Mouse (Mus musculus) hindbrain, embryonic 11.5 days (tissue): ENCODE data around the gene Grip1. TPM values are rescaled to one million over a fixed set of nuclear protein-coding genes. Genes with fewer than 3 reads are reported as not detected.

Experiments used
- ATAC-seq: fragments of 200-750 bp; cut with Nextera tagmentation; 2 replicates; pipeline ENCODE4 v1.8.0; 2017; ENCODE audit warnings: mild to moderate bottlenecking, moderate TSS enrichment, moderate library complexity; ENCODE audit not compliant: low FRiP score
- DNase-seq: peaks from one replicate; pipeline ENCODE4 v3.0.0-alpha.2; 2015; ENCODE audit warnings: low spot score
- H3K27ac ChIP-seq: fragments of 300-500 bp; sonication (generic); 2 replicates; pipeline ENCODE4 v1.5.1; 2014; ENCODE audit warnings: mild to moderate bottlenecking, low read depth, low read length
- H3K27me3 ChIP-seq: fragments of 300-500 bp; sonication (generic); 2 replicates; pipeline ENCODE4 v1.6.1; 2014; ENCODE audit warnings: mild to moderate bottlenecking, low read length, moderate library complexity, mixed read lengths; ENCODE audit not compliant: control insufficient read depth, insufficient read depth
- H3K36me3 ChIP-seq: fragments of 300-500 bp; sonication (generic); 2 replicates; pipeline ENCODE4 v1.6.1; 2014; ENCODE audit warnings: mild to moderate bottlenecking, low read length, moderate library complexity, mixed read lengths; ENCODE audit not compliant: control insufficient read depth, insufficient read depth
- H3K4me1 ChIP-seq: fragments of 300-500 bp; sonication (generic); replicated peaks from 2 replicates; pipeline ENCODE4 v1.6.1; 2014; ENCODE audit warnings: low read length, mixed read lengths; ENCODE audit not compliant: control insufficient read depth, insufficient read depth
- H3K4me2 ChIP-seq: fragments of 300-500 bp; sonication (generic); replicated peaks from 2 replicates; pipeline ENCODE4 v1.6.1; 2014; ENCODE audit warnings: mild to moderate bottlenecking, low read depth, low read length
- H3K4me3 ChIP-seq: fragments of 300-500 bp; sonication (generic); 2 replicates; pipeline ENCODE4 v1.5.1; 2014; ENCODE audit warnings: low read depth, low read length
- H3K9ac ChIP-seq: fragments of 300-500 bp; sonication (generic); 2 replicates; pipeline ENCODE4 v1.6.1; 2014; ENCODE audit warnings: low read depth, low read length
- H3K9me3 ChIP-seq: fragments of 300-500 bp; sonication (generic); 2 replicates; pipeline ENCODE4 v1.6.1; 2016; ENCODE audit warnings: low read length; ENCODE audit not compliant: control insufficient read depth
- WGBS: fragments of 180-500 bp; shearing (Covaris S2); extraction: QIAGEN DNeasy Blood & Tissue Kit; methylation state at CpG from one replicate; pipeline ENCODE4 v1.1.7; 2014; 5-methylcytosine and 5-hydroxymethylcytosine counted together
- polyA plus RNA-seq: library from polyadenylated mRNA; unstranded; fragments of >200 nt; fragmentation: Nextera tagmentation; extraction: Ambion mirVana; gene quantifications from 2 replicates; pipeline ENCODE4 v1.2.1, GENCODE M21; 2014

Gene Grip1
- polyA plus RNA-seq, 1 experiment from 2014 or later, result 11.8 TPM

DNA sequence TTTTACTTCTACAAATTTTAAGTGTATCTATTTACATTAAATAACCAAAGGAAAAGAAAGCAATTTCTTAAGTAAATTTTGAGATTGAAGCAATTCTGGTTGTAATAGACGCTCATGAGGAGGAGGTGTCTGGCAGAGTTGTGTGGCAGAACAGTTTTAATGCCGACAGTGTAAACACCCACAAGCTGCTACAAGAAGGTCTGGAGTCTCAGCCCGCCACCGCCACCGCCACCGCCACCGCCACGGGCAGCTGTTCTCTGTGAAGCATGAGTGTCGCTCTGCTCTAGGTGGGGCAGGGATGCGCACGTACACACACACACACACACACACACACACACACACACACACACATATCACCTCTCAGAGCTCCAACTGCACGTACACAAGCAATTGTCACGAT, 558.7 kb downstream of the Grip1 start:
- no peaks in the 10 kb centered on the region for H3K9me3 ChIP-seq
- no peak for ATAC-seq
- no peaks in the 10 kb centered on the region for H3K27me3 ChIP-seq
- H3K9ac ChIP-seq, result no peak overlapping the region
- H3K36me3 ChIP-seq, result no peaks in the 10 kb centered on the region
- H3K4me2 ChIP-seq, result no peak overlapping the region
- no peak overlapping the region for H3K4me3 ChIP-seq
- no peak overlapping the region for H3K27ac ChIP-seq
- whole genome bisulfite sequencing, result 96% methylated on average over 13 of the region's 13 CpGs
- H3K4me1 ChIP-seq, result no peaks in the 10 kb centered on the region
- no peak for DNase-seq

- H3K27me3 ChIP-seq, result no peaks in the 10 kb centered on the region
- no peak for ATAC-seq
- H3K9me3 ChIP-seq, result no peaks in the 10 kb centered on the region
Observed at GRCm38 (mm10) chr10:120015117-120015516, 561.5 kb downstream of the Grip1 start.

DNA sequence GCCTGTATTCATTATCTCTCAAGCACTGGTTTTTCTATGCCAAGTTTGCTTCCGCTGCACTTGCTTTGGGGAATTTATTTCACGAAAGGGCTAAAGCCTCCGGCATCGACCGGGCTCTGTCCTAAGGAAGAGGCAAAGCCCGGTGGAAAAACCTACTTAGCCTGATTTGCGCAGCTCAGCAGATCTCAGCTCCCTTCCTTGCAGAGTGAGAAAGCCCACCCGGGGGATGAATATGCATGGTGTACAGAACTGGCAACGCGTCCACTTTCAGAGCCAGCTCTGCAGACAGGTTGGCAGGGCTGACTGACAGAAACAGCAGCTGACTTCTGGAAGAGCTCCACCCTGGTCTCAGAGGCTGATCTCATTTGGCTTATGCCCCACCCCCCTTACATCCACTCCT, 572.8 kb downstream of the Grip1 start:
- Histone ChIP-seq H3K27me3 (no peaks in the 10 kb centered on the region), H3K36me3 (no peaks in the 10 kb centered on the region), H3K4me1 (no peaks in the 10 kb centered on the region), H3K4me2 (no peak overlapping the region), H3K9ac (no peak overlapping the region), H3K27ac (no peak overlapping the region), H3K4me3 (no peak overlapping the region), H3K9me3 (no peaks in the 10 kb centered on the region)
- no peak for ATAC-seq
- WGBS, result 79% methylated on average over 10 of the region's 10 CpGs
- DNase-seq, result no peak

More at GRCm38 (mm10) chr10:120015117-120015516, 561.5 kb downstream of the Grip1 start:
- Histone ChIP-seq H3K4me2 (no peak overlapping the region), H3K4me1 (no peaks in the 10 kb centered on the region), H3K9ac (no peak overlapping the region), H3K36me3 (no peaks in the 10 kb centered on the region), H3K27ac (no peak overlapping the region), H3K4me3 (no peak overlapping the region)
- WGBS, result 90% methylated on average over 3 of the region's 3 CpGs
- DNase-seq, result no peak

DNA sequence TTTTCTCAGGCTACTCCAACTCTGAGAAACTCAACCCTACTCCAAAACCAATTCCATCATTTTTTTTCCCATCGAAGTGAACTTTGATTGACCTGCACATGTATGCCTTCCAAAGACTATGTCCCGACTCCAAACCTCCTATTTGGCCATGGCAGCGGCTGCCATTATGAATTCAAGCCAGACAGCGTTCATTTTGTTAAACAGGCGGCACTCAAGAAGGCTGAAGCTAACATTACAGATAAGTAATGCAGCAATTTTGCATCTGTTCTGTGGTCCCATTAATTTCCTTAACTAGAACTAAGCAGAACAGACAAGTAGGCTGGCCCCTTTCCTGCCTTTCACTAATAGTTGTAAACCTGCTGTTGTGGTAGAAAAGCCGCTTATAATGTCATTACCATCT, 577.3 kb downstream of the Grip1 start:
- Histone ChIP-seq H3K27ac (no peak overlapping the region), H3K36me3 (no peaks in the 10 kb centered on the region), H3K9me3 (no peaks in the 10 kb centered on the region), H3K4me1 (no peaks in the 10 kb centered on the region), H3K9ac (no peak overlapping the region), H3K4me2 (no peak overlapping the region), H3K4me3 (no peak overlapping the region), H3K27me3 (no peaks in the 10 kb centered on the region)
- no peak for ATAC-seq
- no peak for DNase-seq
- WGBS, result 90% methylated on average over 6 of the region's 6 CpGs

- WGBS, result 88% methylated on average over 8 of the region's 8 CpGs
- no peak overlapping the region for H3K4me2 ChIP-seq
- no peaks in the 10 kb centered on the region for H3K4me1 ChIP-seq
- no peak for DNase-seq
- H3K27me3 ChIP-seq, result no peaks in the 10 kb centered on the region
- H3K4me3 ChIP-seq, result no peak overlapping the region
- no peak overlapping the region for H3K27ac ChIP-seq
- H3K36me3 ChIP-seq, result no peaks in the 10 kb centered on the region
- H3K9ac ChIP-seq, result no peak overlapping the region
- no peak for ATAC-seq
- no peaks in the 10 kb centered on the region for H3K9me3 ChIP-seq
Observed at GRCm38 (mm10) chr10:120031316-120031715, 577.7 kb downstream of the Grip1 start.

GRCm38 (mm10) chr10:120033866-120034265, 580.2 kb downstream of the Grip1 start:
- ATAC-seq, result no peak
- no peak overlapping the region for H3K9ac ChIP-seq
- WGBS, result 82% methylated on average over 9 of the region's 9 CpGs
- H3K4me1 ChIP-seq, result no peaks in the 10 kb centered on the region
- H3K9me3 ChIP-seq, result no peaks in the 10 kb centered on the region
- H3K27me3 ChIP-seq, result no peaks in the 10 kb centered on the region
- no peak for DNase-seq
- no peak overlapping the region for H3K27ac ChIP-seq
- H3K4me3 ChIP-seq, result no peak overlapping the region
- H3K4me2 ChIP-seq, result no peak overlapping the region
- H3K36me3 ChIP-seq, result no peaks in the 10 kb centered on the region

DNA sequence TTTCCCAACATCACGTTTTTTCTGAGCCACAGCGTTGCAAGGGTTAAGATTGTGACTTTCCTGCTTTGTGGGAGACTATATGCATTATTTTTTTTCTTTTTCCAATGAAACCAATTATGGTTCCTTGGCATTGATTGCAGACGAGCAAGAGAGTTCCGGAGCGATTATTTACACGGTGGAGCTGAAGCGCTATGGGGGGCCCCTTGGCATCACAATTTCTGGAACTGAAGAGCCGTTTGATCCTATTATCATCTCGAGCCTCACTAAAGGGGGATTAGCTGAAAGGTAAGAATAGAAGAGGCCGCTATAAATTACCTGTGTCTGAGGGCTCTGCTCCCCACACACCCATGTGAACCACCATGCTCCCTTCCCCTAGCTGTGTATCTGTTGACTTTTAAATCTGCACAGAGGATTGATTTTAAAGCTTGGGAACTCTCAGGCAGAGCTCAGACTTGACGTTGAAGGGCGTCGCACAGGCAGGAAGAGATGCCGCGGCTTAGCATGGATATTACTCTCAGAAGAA, 581.6 kb downstream of the Grip1 start:
- Histone ChIP-seq H3K9ac (no peak overlapping the region), H3K27ac (no peak overlapping the region), H3K4me2 (no peak overlapping the region), H3K9me3 (no peaks in the 10 kb centered on the region), H3K27me3 (no peaks in the 10 kb centered on the region), H3K36me3 (no peaks in the 10 kb centered on the region), H3K4me3 (no peak overlapping the region), H3K4me1 (no peaks in the 10 kb centered on the region)
- 52% methylated on average over 15 of the region's 15 CpGs for WGBS
- ATAC-seq (no peak), DNase-seq (no peak)

GRCm38 (mm10) chr10:120035824-120036223, 582.2 kb downstream of the Grip1 start:
- Histone ChIP-seq H3K9me3 (no peaks in the 10 kb centered on the region), H3K9ac (no peak overlapping the region), H3K4me1 (no peaks in the 10 kb centered on the region), H3K27ac (no peak overlapping the region), H3K4me2 (no peak overlapping the region), H3K4me3 (no peak overlapping the region), H3K27me3 (no peaks in the 10 kb centered on the region), H3K36me3 (no peaks in the 10 kb centered on the region)
- ATAC-seq, result no peak
- no peak for DNase-seq
- 53% methylated on average over 6 of the region's 6 CpGs for WGBS

- 88% methylated on average over 5 of the region's 5 CpGs for WGBS
- H3K4me3 ChIP-seq, result no peak overlapping the region
- DNase-seq, result no peak
- H3K4me1 ChIP-seq, result no peaks in the 10 kb centered on the region
- H3K9me3 ChIP-seq, result no peaks in the 10 kb centered on the region
- no peak overlapping the region for H3K4me2 ChIP-seq
- no peaks in the 10 kb centered on the region for H3K27me3 ChIP-seq
- no peak overlapping the region for H3K27ac ChIP-seq
- ATAC-seq, result no peak
- no peak overlapping the region for H3K9ac ChIP-seq
- no peaks in the 10 kb centered on the region for H3K36me3 ChIP-seq
Observed at GRCm38 (mm10) chr10:120038194-120038593, 584.6 kb downstream of the Grip1 start.
